Mouse (Mus musculus) MEL-GATA-1-ER (cell line): ENCODE measurements around the gene Cst9.

ENCODE experiments used
- DNase-seq: peaks from one replicate; pipeline ENCODE4 v3.0.0-alpha.2; 2012; ENCODE audit warnings: low read depth; ENCODE audit errors: extremely low read depth

Gene Cst9

GRCm38 (mm10) chr2:148834912-148835311 is at the start of gene Cst9:
Gene Cst9, plus strand, starts transcription at chr2:148835147.
- no peak for DNase-seq

- DNase-seq = no peak
Observed at GRCm38 (mm10) chr2:148789142-148789541, 45.8 kb upstream of the Cst9 start, which contains the start of gene Cst12. Gene Cst12, plus strand, starts transcription at chr2:148789361.

- DNase-seq = no peak
Observed at GRCm38 (mm10) chr2:148798485-148798884, 36.5 kb upstream of the Cst9 start, which contains the start of gene Cst8. Gene Cst8, plus strand, starts transcription at chr2:148798785.

GRCm38 (mm10) chr2:148801491-148801921 is 33.4 kb upstream of the Cst9 start:
- no peak for DNase-seq

GRCm38 (mm10) chr2:148806696-148807095 is 28.3 kb upstream of the Cst9 start:
- no peak for DNase-seq

- no peak for DNase-seq
Observed at GRCm38 (mm10) chr2:148819909-148820308, 15.0 kb upstream of the Cst9 start, which contains the start of gene Cst13. Gene Cst13, plus strand, starts transcription at chr2:148820081.

GRCm38 (mm10) chr2:148825986-148826385 is 9.0 kb upstream of the Cst9 start:
- no peak for DNase-seq

GRCm38 (mm10) chr2:148838075-148838777 is 3.3 kb downstream of the Cst9 start:
- DNase-seq = no peak

- DNase-seq = no peak
Observed at GRCm38 (mm10) chr2:148839224-148839623, 4.3 kb downstream of the Cst9 start.

- DNase-seq = peak; percentile 59
Observed at GRCm38 (mm10) chr2:148851116-148851906, 16.4 kb downstream of the Cst9 start.

GRCm38 (mm10) chr2:148856630-148857400 is 21.9 kb downstream of the Cst9 start:
- peak; percentile 16 for DNase-seq

GRCm38 (mm10) chr2:148857506-148857905 is 22.6 kb downstream of the Cst9 start:
- no peak for DNase-seq

- DNase-seq = no peak
Observed at GRCm38 (mm10) chr2:148860993-148861392, 26.0 kb downstream of the Cst9 start.

- no peak for DNase-seq
Observed at GRCm38 (mm10) chr2:148861693-148862092, 26.7 kb downstream of the Cst9 start.

GRCm38 (mm10) chr2:148864966-148865365 is 30.0 kb downstream of the Cst9 start, which contains the start of gene 9230104L09Rik:
Gene 9230104L09Rik, minus strand, starts transcription at chr2:148865038.
- DNase-seq = no peak

- DNase-seq = no peak
Observed at GRCm38 (mm10) chr2:148868959-148869358, 34.0 kb downstream of the Cst9 start.

- DNase-seq = no peak
Observed at GRCm38 (mm10) chr2:148870526-148870925, 35.6 kb downstream of the Cst9 start.

- DNase-seq = no peak
Observed at GRCm38 (mm10) chr2:148872860-148873259, 37.9 kb downstream of the Cst9 start.

GRCm38 (mm10) chr2:148874224-148874616 is 39.3 kb downstream of the Cst9 start:
- peak; percentile 6 for DNase-seq

- peak; percentile 17 for DNase-seq
Observed at GRCm38 (mm10) chr2:148874617-148875334, 39.8 kb downstream of the Cst9 start.

GRCm38 (mm10) chr2:148875335-148875811 is 40.4 kb downstream of the Cst9 start, which contains the start of gene Cst3:
Gene Cst3, minus strand, starts transcription at chr2:148875692.
- peak; percentile 94 for DNase-seq
